Comparison of ENCODE assay signal across 11 mouse cellular contexts in the genomic region with DNA sequence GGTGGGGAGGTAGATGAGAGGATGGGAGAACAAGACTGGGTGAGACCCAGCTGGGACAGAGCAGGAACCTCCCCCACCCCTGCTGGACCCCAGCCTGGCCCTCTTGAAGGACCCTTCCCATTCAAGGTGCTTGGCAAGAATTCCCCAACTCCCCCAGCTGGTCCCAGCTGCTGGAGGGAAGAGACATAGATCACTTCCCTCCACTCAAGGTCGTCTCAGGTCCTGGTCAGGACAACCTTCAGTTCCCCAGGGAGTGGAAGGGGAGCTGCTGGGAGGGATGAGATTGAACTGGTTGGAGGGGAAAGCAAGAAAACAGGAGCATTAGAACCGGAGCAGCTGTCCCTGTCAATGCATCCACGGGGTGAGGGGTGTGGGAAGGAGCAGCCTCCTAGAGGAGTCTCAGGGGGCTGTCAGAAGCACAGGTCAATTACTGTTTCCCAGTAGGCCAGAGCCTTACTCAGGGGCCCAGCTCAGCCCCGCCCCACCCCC. TPM values are rescaled to one million over a fixed set of nuclear protein-coding genes. Genes with fewer than 3 reads are reported as not detected.
DNase-seq lines count a peak whose midpoint lies in the region; ATAC-seq and TF ChIP-seq lines count a peak whose summit lies in the region.
"Had no signal": no experiment of that assay in that cellular context is flagged by ENCODE, and none has a peak within 500 bp of the region (broad histone marks: within the 10 kb centered on the region; RNA-seq: fewer than 3 reads in every experiment).

No protein-coding gene starts in this region.

- ATAC-seq in kidney, embryonic 14.5 days (ENCODE audit: low FRiP score, low TSS enrichment): peak; percentile 79
- peak; percentile 48; the same call in 1 of the 2 replicates for ATAC-seq in heart, postnatal 0 days (ENCODE audit: insufficient read depth, low read depth)
- no peak for ATAC-seq in midbrain, embryonic 16.5 days
- no peak for ATAC-seq in liver, postnatal 0 days

- WGBS in kidney, embryonic 14.5 days: 20% methylated on average over 4 of the region's 4 CpGs
- 14% methylated on average over 4 of the region's 4 CpGs for WGBS in heart, postnatal 0 days
- 23% methylated on average over 4 of the region's 4 CpGs for WGBS in midbrain, embryonic 16.5 days
- 57% methylated on average over 4 of the region's 4 CpGs for WGBS in liver, postnatal 0 days (ENCODE audit: insufficient replicate concordance)

- no peak for DNase-seq in kidney, adult 11 months
- peak; percentile 44 for DNase-seq in embryo, embryonic 10.5 days (ENCODE audit: low spot score)
- no peak for DNase-seq in heart, postnatal 0 days (ENCODE audit: low spot score)
- DNase-seq in thymus, postnatal 0 days (ENCODE audit: low spot score): no peak
- no peak for DNase-seq in left cerebral cortex, postnatal 25 days (ENCODE audit: low spot score in 2 of 2)
- no peak for DNase-seq in liver, postnatal 0 days
- DNase-seq: liver, embryonic 13.5 days had no signal

- H3K4me2 ChIP-seq in kidney, embryonic 14.5 days (replicated peaks; ENCODE audit: low read depth, low read length): no peak overlapping the region
- H3K4me2 ChIP-seq in heart, postnatal 0 days (ENCODE audit: low read depth, low read length): peak overlapping the region; percentile 66
- peak overlapping the region; percentile 24 for H3K4me2 ChIP-seq in midbrain, embryonic 16.5 days (ENCODE audit: low read length)
- no peak overlapping the region for H3K4me2 ChIP-seq in liver, postnatal 0 days (ENCODE audit: low read depth, low read length)
- H3K4me2 ChIP-seq: embryonic facial prominence, embryonic 15.5 days; liver, embryonic 13.5 days; stomach, embryonic 15.5 days had no signal

- peaks cover 10% of the 10 kb centered on the region for H3K4me1 ChIP-seq in kidney, embryonic 14.5 days (ENCODE audit: control insufficient read depth, insufficient read depth, low read length)
- H3K4me1 ChIP-seq in heart, postnatal 0 days (ENCODE audit: control insufficient read depth, insufficient read depth): peaks cover 34% of the 10 kb centered on the region
- peaks cover 5% of the 10 kb centered on the region for H3K4me1 ChIP-seq in midbrain, embryonic 16.5 days (ENCODE audit: control insufficient read depth, insufficient read depth, low read length)
- H3K4me1 ChIP-seq in liver, postnatal 0 days (ENCODE audit: insufficient read depth): peaks cover 17% of the 10 kb centered on the region

- intact Hi-C loops in left cerebral cortex, postnatal 25 days (cut with DNase I): loop anchor here (2.0 kb wide), 1 partner anchor 1144 kb away; no protein-coding TSS in a partner anchor

- H3K9me3 ChIP-seq in kidney, embryonic 14.5 days (ENCODE audit: control insufficient read depth, low read length): no peaks in the 10 kb centered on the region
- no peaks in the 10 kb centered on the region for H3K9me3 ChIP-seq in heart, postnatal 0 days (replicated peaks; ENCODE audit: control insufficient read depth, low read length)
- H3K9me3 ChIP-seq in midbrain, embryonic 16.5 days (replicated peaks; ENCODE audit: control insufficient read depth, low read length, poor library complexity, severe bottlenecking): no peaks in the 10 kb centered on the region
- no peaks in the 10 kb centered on the region for H3K9me3 ChIP-seq in liver, postnatal 0 days (ENCODE audit: low read length)
- H3K9me3 ChIP-seq: embryonic facial prominence, embryonic 15.5 days; liver, embryonic 13.5 days; stomach, embryonic 15.5 days had no signal

- H3K27me3 ChIP-seq in kidney, embryonic 14.5 days (ENCODE audit: control insufficient read depth, insufficient read depth, low read length): no peaks in the 10 kb centered on the region
- no peaks in the 10 kb centered on the region for H3K27me3 ChIP-seq in heart, postnatal 0 days (ENCODE audit: control insufficient read depth, insufficient read depth, low read length)
- no peaks in the 10 kb centered on the region for H3K27me3 ChIP-seq in midbrain, embryonic 16.5 days (ENCODE audit: control insufficient read depth, insufficient read depth, low read depth, low read length)
- H3K27me3 ChIP-seq in liver, postnatal 0 days (ENCODE audit: insufficient read depth, low read length): no peaks in the 10 kb centered on the region
- H3K27me3 ChIP-seq: embryonic facial prominence, embryonic 15.5 days; liver, embryonic 13.5 days; stomach, embryonic 15.5 days had no signal

- peak overlapping the region; percentile 6; the same call in 1 of the 2 replicates for H3K27ac ChIP-seq in kidney, embryonic 14.5 days (ENCODE audit: low read depth, low read length)
- H3K27ac ChIP-seq in heart, postnatal 0 days (ENCODE audit: low read depth): peak overlapping the region; percentile 61
- no peak overlapping the region; the same call in 1 of the 2 replicates for H3K27ac ChIP-seq in midbrain, embryonic 16.5 days (ENCODE audit: low read length)
- H3K27ac ChIP-seq in liver, postnatal 0 days (ENCODE audit: low read depth): no peak overlapping the region
- H3K27ac ChIP-seq: embryonic facial prominence, embryonic 15.5 days; liver, embryonic 13.5 days; stomach, embryonic 15.5 days had no signal

- TF ChIP-seq EP300 in heart, postnatal 0 days (IDR thresholded peaks at IDR 0.05; ENCODE audit: low read depth): no peak
- no peak for TF ChIP-seq EP300 in liver, postnatal 0 days (IDR thresholded peaks at IDR 0.05; ENCODE audit: low read depth)

- H3K4me3 ChIP-seq in kidney, embryonic 14.5 days (ENCODE audit: low read length): no peak overlapping the region
- peak overlapping the region; percentile 19 for H3K4me3 ChIP-seq in heart, postnatal 0 days (ENCODE audit: low read depth, low read length)
- H3K4me3 ChIP-seq in midbrain, embryonic 16.5 days (ENCODE audit: low read depth, low read length): no peak overlapping the region
- H3K4me3 ChIP-seq in liver, postnatal 0 days (ENCODE audit: low read depth, low read length): no peak overlapping the region
- H3K4me3 ChIP-seq: embryonic facial prominence, embryonic 15.5 days; liver, embryonic 13.5 days; stomach, embryonic 15.5 days had no signal

- no peaks in the 10 kb centered on the region for H3K36me3 ChIP-seq in kidney, embryonic 14.5 days (ENCODE audit: control insufficient read depth, insufficient read depth, low read length)
- H3K36me3 ChIP-seq in heart, postnatal 0 days (replicated peaks; ENCODE audit: control insufficient read depth, insufficient read depth, low read length): 0 out of 2 replicates have a peak, but pooled peaks cover 3% of the 10 kb centered on the region
- no peaks in the 10 kb centered on the region for H3K36me3 ChIP-seq in midbrain, embryonic 16.5 days (ENCODE audit: control insufficient read depth, insufficient read depth, low read length)
- no peaks in the 10 kb centered on the region for H3K36me3 ChIP-seq in liver, postnatal 0 days (replicated peaks; ENCODE audit: insufficient read depth, low read length)
- H3K36me3 ChIP-seq: embryonic facial prominence, embryonic 15.5 days; liver, embryonic 13.5 days; stomach, embryonic 15.5 days had no signal

- H3K9ac ChIP-seq in kidney, embryonic 14.5 days (ENCODE audit: low read depth, low read length): no peak overlapping the region
- peak overlapping the region; percentile 63 for H3K9ac ChIP-seq in heart, postnatal 0 days (replicated peaks; ENCODE audit: low read depth, low read length)
- no peak overlapping the region; the same call in 1 of the 2 replicates for H3K9ac ChIP-seq in midbrain, embryonic 16.5 days (ENCODE audit: low read depth, low read length)
- H3K9ac ChIP-seq in liver, postnatal 0 days (replicated peaks): no peak overlapping the region
- H3K9ac ChIP-seq: embryonic facial prominence, embryonic 15.5 days; liver, embryonic 13.5 days; stomach, embryonic 15.5 days had no signal

- TF ChIP-seq CTCF in heart, postnatal 0 days (IDR thresholded peaks at IDR 0.05; ENCODE audit: low read depth): no peak
- TF ChIP-seq CTCF in liver, postnatal 0 days (IDR thresholded peaks at IDR 0.05; ENCODE audit: low read depth): no peak

RNA-seq across cellular contexts. Expression of a gene that starts 10.5 kb away (rescaled TPM):
- 43.7 and 49.3 TPM in 2 replicates for polyA plus RNA-seq in kidney, embryonic 14.5 days (2014; fragmentation: Nextera tagmentation; extraction: Ambion mirVana)
- total RNA-seq in heart, postnatal 0 days (2014; rRNA removed; ENCODE audit: low replicate concordance): 359 and 460 TPM in 2 replicates
- 47.6 and 54.8 TPM in 2 replicates for polyA plus RNA-seq in heart, postnatal 0 days (2015; fragmentation: Nextera tagmentation; extraction: Ambion mirVana)
- 36.7 and 41.2 TPM in 2 replicates for polyA plus RNA-seq in midbrain, embryonic 16.5 days (2015; fragmentation: Nextera tagmentation; extraction: Ambion mirVana)
- 14.0 and 16.8 TPM in 2 replicates for polyA plus RNA-seq in thymus, postnatal 0 days (2015; fragmentation: Nextera tagmentation; extraction: Ambion mirVana)
- 100 to 1,000 TPM; 357 to 388 TPM for total RNA-seq in left cerebral cortex, postnatal 25 days (2021)
- polyA plus RNA-seq in liver, postnatal 0 days (2015; fragmentation: Nextera tagmentation; extraction: Ambion mirVana): 9.1 and 9.9 TPM in 2 replicates

Comparison
In these comparisons a context has a peak if more than half of its experiments do, and no peak if none do; other contexts are left out.
1. ATAC-seq: peak in kidney, embryonic 14.5 days (single experiment) and heart, postnatal 0 days (single experiment); none in midbrain, embryonic 16.5 days (single experiment) and liver, postnatal 0 days (single experiment).
2. H3K27ac ChIP-seq: peak in kidney, embryonic 14.5 days (single experiment) and heart, postnatal 0 days (single experiment); none in midbrain, embryonic 16.5 days (single experiment) and liver, postnatal 0 days (single experiment).
3. H3K4me2 ChIP-seq: peak in heart, postnatal 0 days (single experiment) and midbrain, embryonic 16.5 days (single experiment); none in kidney, embryonic 14.5 days (single experiment) and liver, postnatal 0 days (single experiment).